Mouse (Mus musculus) kidney, postnatal 14 days (tissue): ENCODE data around the gene Ndufs3.
"Not testable (repeated sequence)": the region's sequence is repeated elsewhere in the genome, so short reads cannot be mapped to it uniquely, and the experiment has no call there.

Source experiments
- DNase-seq: peaks from one replicate; pipeline ENCODE4 v3.0.0; 2022; ENCODE audit warnings: mixed read lengths

Ndufs3 gene

GRCm38 (mm10) chr2:90904856-90905224 lies 213 bp upstream of the Ndufs3 start:
- DNase-seq = no peak

- DNase-seq = no peak
Observed at GRCm38 (mm10) chr2:90903398-90903797, 1.2 kb downstream of the Ndufs3 start.

- DNase-seq = not testable (repeated sequence)
Observed at GRCm38 (mm10) chr2:90894299-90894677, 10.3 kb downstream of the Ndufs3 start.

- no peak for DNase-seq
Observed at GRCm38 (mm10) chr2:90893673-90894298, 10.8 kb downstream of the Ndufs3 start.

GRCm38 (mm10) chr2:90889550-90890548 lies 14.8 kb downstream of the Ndufs3 start:
- DNase-seq = peak; percentile 73

GRCm38 (mm10) chr2:90887627-90888026 lies 17.0 kb downstream of the Ndufs3 start:
- DNase-seq = no peak

GRCm38 (mm10) chr2:90886436-90886835 lies 18.2 kb downstream of the Ndufs3 start:
- DNase-seq = no peak

- peak; percentile 24 for DNase-seq
Observed at GRCm38 (mm10) chr2:90885218-90886041, 19.2 kb downstream of the Ndufs3 start, which contains the start of gene C1qtnf4. TSS of gene C1qtnf4 (plus strand) at chr2:90885860.

- no peak for DNase-seq
Observed at GRCm38 (mm10) chr2:90881824-90882223, 22.8 kb downstream of the Ndufs3 start.

- DNase-seq = no peak
Observed at GRCm38 (mm10) chr2:90880144-90880785, 24.4 kb downstream of the Ndufs3 start.

GRCm38 (mm10) chr2:90879419-90879818 lies 25.2 kb downstream of the Ndufs3 start:
- no peak for DNase-seq

GRCm38 (mm10) chr2:90877584-90878259 lies 26.9 kb downstream of the Ndufs3 start:
- DNase-seq = no peak

- no peak for DNase-seq
Observed at GRCm38 (mm10) chr2:90875239-90875638, 29.4 kb downstream of the Ndufs3 start.

GRCm38 (mm10) chr2:90874025-90874424 lies 30.6 kb downstream of the Ndufs3 start:
- no peak for DNase-seq

- DNase-seq = no peak
Observed at GRCm38 (mm10) chr2:90871180-90871961, 33.3 kb downstream of the Ndufs3 start.

GRCm38 (mm10) chr2:90870136-90870601 lies 34.5 kb downstream of the Ndufs3 start:
- DNase-seq = no peak

GRCm38 (mm10) chr2:90866524-90866923 lies 38.1 kb downstream of the Ndufs3 start:
- DNase-seq = peak; percentile 87

GRCm38 (mm10) chr2:90864184-90864583 lies 40.4 kb downstream of the Ndufs3 start:
- DNase-seq = no peak

GRCm38 (mm10) chr2:90861486-90861885 lies 43.1 kb downstream of the Ndufs3 start:
- no peak for DNase-seq

GRCm38 (mm10) chr2:90850401-90850800 lies 54.2 kb downstream of the Ndufs3 start:
- no peak for DNase-seq

GRCm38 (mm10) chr2:90848331-90848730 lies 56.3 kb downstream of the Ndufs3 start:
- DNase-seq = no peak
